Mouse (Mus musculus) heart, embryonic 16.5 days (tissue): ENCODE measurements around the gene Pithd1. TPM values are rescaled to one million over a fixed set of nuclear protein-coding genes. Genes with fewer than 3 reads are reported as not detected.

ENCODE experiments used
- ATAC-seq: fragments of 200-750 bp; cut with Nextera tagmentation; replicated peaks from 2 replicates; pipeline ENCODE4 v1.8.0; 2017; ENCODE audit warnings: moderate number of reproducible peaks; ENCODE audit not compliant: insufficient read depth, low FRiP score; ENCODE audit errors: extremely low read depth
- H3K27ac ChIP-seq: fragments of 300-500 bp; sonication (generic); 2 replicates; pipeline ENCODE4 v1.5.1; 2014; ENCODE audit warnings: mild to moderate bottlenecking, low read length, control low read depth, moderate library complexity
- H3K27me3 ChIP-seq: fragments of 300-500 bp; sonication (generic); 2 replicates; pipeline ENCODE4 v1.6.1; 2014; ENCODE audit warnings: low read length, mixed read lengths; ENCODE audit not compliant: control insufficient read depth, insufficient read depth
- H3K36me3 ChIP-seq: fragments of 300-500 bp; sonication (generic); 2 replicates; pipeline ENCODE4 v1.6.1; 2014; ENCODE audit not compliant: control insufficient read depth, insufficient read depth
- H3K4me1 ChIP-seq: fragments of 300-500 bp; sonication (generic); 2 replicates; pipeline ENCODE4 v1.6.1; 2014; ENCODE audit warnings: low read length, mixed read lengths; ENCODE audit not compliant: control insufficient read depth, insufficient read depth
- H3K4me2 ChIP-seq: fragments of 300-500 bp; sonication (generic); 2 replicates; pipeline ENCODE4 v1.6.1; 2014; ENCODE audit warnings: low read depth, mild to moderate bottlenecking, control low read depth, low read length
- H3K4me3 ChIP-seq: fragments of 300-500 bp; sonication (generic); 2 replicates; pipeline ENCODE4 v1.5.1; 2014; ENCODE audit warnings: mild to moderate bottlenecking, control low read depth, low read length
- H3K9ac ChIP-seq: fragments of 300-500 bp; sonication (generic); 2 replicates; pipeline ENCODE4 v1.6.1; 2014; ENCODE audit warnings: low read length, control low read depth
- H3K9me3 ChIP-seq: fragments of 300-500 bp; sonication (generic); replicated peaks from 2 replicates; pipeline ENCODE4 v1.6.1; 2016; ENCODE audit warnings: low read length; ENCODE audit not compliant: control insufficient read depth
- WGBS: fragments of 180-500 bp; shearing (Covaris S2); extraction: QIAGEN DNeasy Blood & Tissue Kit; methylation state at CpG from one replicate; pipeline ENCODE4 v1.1.7; 2014; 5-methylcytosine and 5-hydroxymethylcytosine counted together
- polyA plus RNA-seq: library from polyadenylated mRNA; unstranded; fragments of >200 nt; fragmentation: Nextera tagmentation; extraction: Ambion mirVana; gene quantifications from 2 replicates; pipeline ENCODE4 v1.2.1, GENCODE M21; 2015

Pithd1 gene
- polyA plus RNA-seq, 1 experiment from 2014 or later: 64.5 TPM

DNA sequence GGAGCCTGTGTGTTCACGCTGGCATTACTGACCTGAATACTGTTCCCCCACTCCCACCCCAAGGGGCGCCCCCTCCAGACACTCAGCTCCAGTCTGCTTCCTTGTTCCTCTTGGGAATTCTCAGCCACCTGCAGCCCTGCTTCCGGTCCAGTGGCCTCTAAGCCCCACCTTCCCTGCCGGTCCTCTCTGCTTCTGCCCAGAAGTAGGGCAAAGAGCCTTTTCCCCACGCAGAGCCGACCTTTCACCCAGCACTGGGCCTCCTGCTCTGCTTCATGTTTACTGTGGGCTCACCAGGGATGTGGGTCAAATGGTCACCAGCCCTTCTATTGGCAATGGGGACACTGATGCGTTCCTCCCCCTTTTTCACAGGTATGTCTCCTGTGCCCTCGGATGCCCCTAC lies 28.7 kb downstream of the Pithd1 start:
- Histone ChIP-seq H3K4me3 (no peak overlapping the region), H3K9ac (no peak overlapping the region), H3K27me3 (no peaks in the 10 kb centered on the region), H3K9me3 (no peaks in the 10 kb centered on the region), H3K4me2 (no peak overlapping the region), H3K36me3 (peaks cover 15% of the 10 kb centered on the region), H3K27ac (no peak overlapping the region), H3K4me1 (peaks cover 7% of the 10 kb centered on the region)
- no peak for ATAC-seq
- WGBS: 69% methylated on average over 8 of the region's 8 CpGs

DNA sequence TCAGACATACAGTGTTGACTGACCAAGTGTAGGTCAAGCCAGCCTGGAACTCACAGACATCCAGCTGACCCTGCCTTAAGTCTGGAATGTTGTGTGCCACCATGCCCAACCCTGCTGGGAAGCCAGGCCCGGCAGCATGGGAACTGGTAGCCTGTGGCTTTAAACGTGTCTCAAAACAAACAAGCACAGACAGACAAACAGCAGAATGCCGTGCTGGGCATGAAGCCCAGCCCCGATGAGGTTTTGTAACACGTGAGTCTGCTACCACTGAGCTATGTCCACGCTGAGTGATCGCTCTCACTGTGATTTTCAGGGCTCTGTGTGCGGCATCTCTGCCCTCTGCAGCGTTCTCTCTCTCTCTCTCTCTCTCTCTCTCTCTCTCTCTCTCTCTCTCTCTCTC lies 31.2 kb downstream of the Pithd1 start:
- Histone ChIP-seq H3K9ac (no peak overlapping the region), H3K27ac (no peak overlapping the region), H3K4me1 (no peaks in the 10 kb centered on the region), H3K27me3 (no peaks in the 10 kb centered on the region), H3K4me2 (no peak overlapping the region), H3K36me3 (peaks cover 32% of the 10 kb centered on the region), H3K4me3 (no peak overlapping the region), H3K9me3 (peaks cover 7% of the 10 kb centered on the region; the same call in 1 of the 2 replicates)
- WGBS: 88% methylated on average over 9 of the region's 9 CpGs
- ATAC-seq: no peak

DNA sequence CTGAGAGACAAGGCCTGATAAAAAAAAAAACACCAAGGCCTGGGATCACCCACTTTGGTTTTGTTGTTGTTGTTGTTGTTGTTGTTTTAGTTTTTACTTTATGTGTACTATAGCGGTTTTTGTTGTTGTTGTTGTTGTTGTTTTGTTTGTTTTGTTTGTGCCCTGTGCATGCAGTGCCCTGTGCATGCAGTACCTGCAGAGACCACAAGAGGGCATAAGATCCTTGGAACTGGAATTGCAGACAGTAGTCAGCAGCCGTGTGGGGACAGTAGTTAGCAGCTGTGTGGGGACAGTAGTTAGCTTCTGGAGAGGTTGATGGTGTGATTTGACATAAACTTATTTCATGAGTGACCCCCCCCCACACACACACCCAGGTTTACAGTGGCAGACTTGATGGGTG lies 32.8 kb downstream of the Pithd1 start:
- Histone ChIP-seq H3K36me3 (peaks cover 28% of the 10 kb centered on the region), H3K4me2 (no peak overlapping the region), H3K9me3 (peaks cover 7% of the 10 kb centered on the region; the same call in 1 of the 2 replicates), H3K4me3 (no peak overlapping the region), H3K27me3 (no peaks in the 10 kb centered on the region), H3K4me1 (peaks cover 3% of the 10 kb centered on the region; the same call in 1 of the 2 replicates), H3K9ac (no peak overlapping the region), H3K27ac (no peak overlapping the region)
- 24% methylated on average over 2 of the region's 2 CpGs for WGBS
- ATAC-seq: no peak

DNA sequence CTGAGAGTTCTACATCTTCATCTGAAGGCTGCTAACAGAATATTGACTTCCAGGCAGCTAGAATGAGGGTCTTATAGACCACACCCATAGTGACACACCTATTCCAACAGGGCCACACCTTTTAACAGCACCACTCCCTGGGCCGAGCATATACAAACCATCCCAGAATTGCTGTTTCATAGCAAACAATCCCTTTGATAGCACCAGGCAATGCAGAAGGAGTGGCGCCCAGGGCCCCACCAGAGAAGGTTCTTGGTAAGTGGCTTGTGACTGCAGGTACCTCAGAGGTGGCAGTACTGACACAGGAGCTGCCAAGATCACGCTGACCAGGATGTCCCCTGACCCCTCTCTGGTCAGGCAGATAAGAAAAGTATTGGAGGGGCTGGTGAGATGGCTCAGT lies 33.9 kb downstream of the Pithd1 start:
- 79% methylated on average over 3 of the region's 3 CpGs for WGBS
- H3K4me2 ChIP-seq: no peak overlapping the region
- no peak overlapping the region for H3K27ac ChIP-seq
- H3K9ac ChIP-seq: no peak overlapping the region
- peaks cover 28% of the 10 kb centered on the region for H3K36me3 ChIP-seq
- H3K4me1 ChIP-seq: peaks cover 8% of the 10 kb centered on the region
- H3K9me3 ChIP-seq: peaks cover 7% of the 10 kb centered on the region; the same call in 1 of the 2 replicates
- ATAC-seq: no peak
- no peaks in the 10 kb centered on the region for H3K27me3 ChIP-seq
- H3K4me3 ChIP-seq: no peak overlapping the region

DNA sequence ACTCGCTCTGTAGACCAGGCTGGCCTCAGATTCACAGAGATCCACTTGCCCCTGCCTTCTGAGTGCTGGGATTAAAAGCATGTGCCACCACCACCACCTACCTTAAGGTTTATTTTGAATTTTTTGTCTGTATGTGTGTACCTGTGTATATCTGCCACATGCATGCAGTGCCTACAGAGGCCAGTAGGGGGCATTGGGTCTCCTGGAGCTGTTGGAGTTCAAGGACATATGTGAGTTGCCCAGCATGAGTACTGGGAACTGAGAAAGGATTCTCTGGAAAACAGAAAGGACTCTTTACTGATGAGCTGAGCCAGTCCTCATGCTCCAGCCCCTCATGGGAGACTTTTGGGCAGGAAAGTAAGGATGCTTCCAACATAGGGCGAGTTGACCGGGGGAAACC lies 35.6 kb downstream of the Pithd1 start:
- Histone ChIP-seq H3K9me3 (peaks cover 7% of the 10 kb centered on the region; the same call in 1 of the 2 replicates), H3K36me3 (peaks cover 20% of the 10 kb centered on the region), H3K27me3 (no peaks in the 10 kb centered on the region), H3K4me2 (no peak overlapping the region), H3K4me3 (no peak overlapping the region), H3K27ac (no peak overlapping the region), H3K9ac (no peak overlapping the region), H3K4me1 (peaks cover 14% of the 10 kb centered on the region)
- no peak for ATAC-seq
- 90% methylated on average over 3 of the region's 3 CpGs for WGBS

DNA sequence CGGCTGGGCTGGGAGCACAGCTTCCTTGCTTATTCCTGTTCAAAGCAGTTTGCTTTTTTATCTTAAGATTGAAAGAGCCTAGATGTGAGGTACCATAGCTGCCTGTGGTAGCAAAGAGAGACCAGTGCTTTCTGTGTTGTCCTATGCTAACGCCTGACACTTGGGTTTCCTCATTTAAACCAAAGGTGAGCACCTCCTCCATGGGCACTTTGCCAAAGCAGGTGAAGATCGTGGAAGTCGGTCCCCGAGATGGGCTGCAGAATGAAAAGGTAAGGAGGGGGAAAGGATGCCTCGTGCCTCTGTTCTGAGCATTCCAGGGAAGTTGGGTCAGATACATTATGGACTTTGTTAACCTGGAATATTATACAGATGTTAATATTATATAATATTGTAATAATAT lies 36.7 kb downstream of the Pithd1 start:
- peak overlapping the region; percentile 25 for H3K27ac ChIP-seq
- 73% methylated on average over 6 of the region's 6 CpGs for WGBS

DNA sequence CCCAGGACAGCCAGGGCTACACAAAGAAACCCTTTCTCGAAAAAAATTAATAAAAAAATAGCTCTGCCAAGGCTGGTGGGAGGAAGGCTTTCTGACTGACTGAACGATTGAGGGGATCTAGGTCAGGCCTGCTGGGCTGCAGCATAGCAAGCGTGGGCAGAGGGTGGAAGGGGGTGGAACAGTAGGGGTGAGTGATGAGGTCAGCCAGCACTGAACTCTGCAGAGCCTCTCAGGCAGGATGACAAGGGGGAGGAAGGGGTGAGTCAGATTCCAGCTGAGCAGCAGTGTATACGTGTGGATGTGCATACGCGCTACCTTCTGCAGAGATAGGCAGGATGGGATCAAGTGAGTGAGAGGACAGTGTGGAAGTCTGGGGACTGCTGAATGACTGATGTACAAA lies 37.2 kb downstream of the Pithd1 start:
- Histone ChIP-seq H3K9me3 (peaks cover 7% of the 10 kb centered on the region; the same call in 1 of the 2 replicates), H3K27me3 (no peaks in the 10 kb centered on the region), H3K27ac (peak overlapping the region; percentile 25), H3K9ac (no peak overlapping the region), H3K4me3 (no peak overlapping the region), H3K4me2 (no peak overlapping the region), H3K36me3 (peaks cover 18% of the 10 kb centered on the region), H3K4me1 (peaks cover 19% of the 10 kb centered on the region)
- 41% methylated on average over 6 of the region's 6 CpGs for WGBS
- ATAC-seq: peak; percentile 25; the same call in 1 of the 2 replicates

More for the DNA sequence above, 36.7 kb downstream of the Pithd1 start:
- H3K9me3 ChIP-seq: peaks cover 7% of the 10 kb centered on the region; the same call in 1 of the 2 replicates
- peaks cover 18% of the 10 kb centered on the region for H3K36me3 ChIP-seq
- no peaks in the 10 kb centered on the region for H3K27me3 ChIP-seq
- H3K9ac ChIP-seq: no peak overlapping the region
- H3K4me2 ChIP-seq: no peak overlapping the region
- H3K4me1 ChIP-seq: peaks cover 19% of the 10 kb centered on the region
- no peak overlapping the region for H3K4me3 ChIP-seq
- no peak for ATAC-seq

DNA sequence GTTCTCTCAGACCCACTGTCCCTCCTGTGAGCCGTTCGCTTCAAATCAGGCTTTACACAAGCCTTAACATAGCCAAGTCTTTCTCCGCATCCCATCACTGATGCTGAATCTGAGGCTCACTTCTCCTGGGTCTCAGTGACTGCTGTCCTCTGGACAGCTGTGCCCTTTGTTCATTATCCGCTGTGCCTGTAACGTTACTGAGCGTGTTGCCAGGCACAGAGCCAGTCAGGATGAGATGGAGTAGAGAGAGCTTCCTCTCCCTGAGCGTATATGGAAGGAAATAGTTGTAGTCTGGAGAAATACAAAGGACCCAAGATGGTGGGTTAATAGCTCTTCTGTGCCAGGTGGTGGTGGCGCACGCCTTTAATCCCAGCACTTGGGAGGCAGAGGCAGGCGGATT lies 37.6 kb downstream of the Pithd1 start:
- ATAC-seq: no peak

DNA sequence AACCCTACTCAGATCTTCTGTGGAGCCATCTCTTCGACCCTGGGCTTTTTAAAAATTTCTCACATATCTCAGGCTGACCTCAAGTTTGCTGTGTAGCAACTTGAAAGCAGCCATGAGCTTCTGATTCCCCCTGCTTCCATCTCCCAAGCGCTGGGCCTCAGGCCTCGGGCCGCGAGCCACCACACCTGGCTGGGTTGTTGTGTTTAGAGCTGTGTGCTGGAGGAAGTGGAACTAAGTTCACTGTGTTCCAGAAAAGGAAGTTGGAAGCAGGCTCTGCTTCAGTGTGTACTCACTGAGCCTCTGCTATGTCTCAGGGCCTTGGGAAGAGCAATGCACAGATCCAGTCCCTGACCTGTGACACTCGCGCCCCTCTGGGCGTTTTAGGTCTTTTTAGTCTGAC lies 38.9 kb downstream of the Pithd1 start:
- 89% methylated on average over 8 of the region's 8 CpGs for WGBS
- Histone ChIP-seq H3K4me2 (no peak overlapping the region), H3K27me3 (no peaks in the 10 kb centered on the region), H3K4me1 (peaks cover 24% of the 10 kb centered on the region), H3K36me3 (peaks cover 18% of the 10 kb centered on the region), H3K27ac (no peak overlapping the region), H3K4me3 (no peak overlapping the region), H3K9me3 (peaks cover 7% of the 10 kb centered on the region; the same call in 1 of the 2 replicates), H3K9ac (no peak overlapping the region)
- ATAC-seq: no peak

More for the DNA sequence above, 37.6 kb downstream of the Pithd1 start:
- H3K4me2 ChIP-seq: no peak overlapping the region
- peak overlapping the region; percentile 9; the same call in 1 of the 2 replicates for H3K27ac ChIP-seq
- H3K27me3 ChIP-seq: no peaks in the 10 kb centered on the region
- 76% methylated on average over 10 of the region's 10 CpGs for WGBS
- peaks cover 18% of the 10 kb centered on the region for H3K36me3 ChIP-seq
- H3K9ac ChIP-seq: no peak overlapping the region
- no peak overlapping the region for H3K4me3 ChIP-seq
- H3K9me3 ChIP-seq: peaks cover 7% of the 10 kb centered on the region; the same call in 1 of the 2 replicates
- H3K4me1 ChIP-seq: peaks cover 19% of the 10 kb centered on the region
